Mouse (Mus musculus) MEL (cell line): ENCODE results near the gene Gm3415.

ENCODE experiments used
- CTCF ChIP-seq, 3 experiments: IDR thresholded peaks in 2 of 3; conservative IDR thresholded peaks in 1 of 3; 2 replicates each; pipeline ENCODE4 v1.5.1; 2011 to 2012; ENCODE audit warnings: low read length in 3 of 3, low read depth in 2 of 3, mild to moderate bottlenecking in 2 of 3, improper control_type of control experiment in 1 of 3, inconsistent platforms in 1 of 3, mixed read lengths in 1 of 3, moderate library complexity in 1 of 3; ENCODE audit not compliant: control insufficient read depth in 1 of 3, insufficient read depth in 1 of 3, poor library complexity in 1 of 3, severe bottlenecking in 1 of 3
- EP300 ChIP-seq, 2 experiments: IDR thresholded peaks; 2 replicates each; pipeline ENCODE4 v1.6.1; 2011; ENCODE audit warnings: improper control_type of control experiment in 2 of 2, low read length in 2 of 2, low read depth in 1 of 2, mild to moderate bottlenecking in 1 of 2
- GATA1 ChIP-seq: IDR thresholded peaks from 2 replicates; pipeline ENCODE4 v1.6.1; 2011; ENCODE audit warnings: low read depth, low read length, improper control_type of control experiment
- MEF2A ChIP-seq: IDR thresholded peaks from 2 replicates; pipeline ENCODE4 v1.6.1; 2014; ENCODE audit warnings: low read depth, mild to moderate bottlenecking, inconsistent platforms, low read length, improper control_type of control experiment; ENCODE audit not compliant: poor library complexity, insufficient replicate concordance, severe bottlenecking; ENCODE audit errors: extremely low read depth
- MYB ChIP-seq: IDR thresholded peaks from 2 replicates; pipeline ENCODE4 v1.6.1; 2011; ENCODE audit warnings: mild to moderate bottlenecking, low read depth, low read length, improper control_type of control experiment
- MYC ChIP-seq: IDR thresholded peaks from 2 replicates; pipeline ENCODE4 v1.6.1; 2011; ENCODE audit warnings: low read depth, mild to moderate bottlenecking, low read length, improper control_type of control experiment, moderate library complexity
- NELFE ChIP-seq: IDR thresholded peaks from 2 replicates; pipeline ENCODE4 v1.6.1; 2011; ENCODE audit warnings: low read depth, low read length, improper control_type of control experiment
- POLR2A ChIP-seq, 2 experiments: IDR thresholded peaks; 2 replicates each; pipeline ENCODE4 v1.6.1; 2011 to 2012; ENCODE audit warnings: low read length in 2 of 2, mild to moderate bottlenecking in 2 of 2, control low read depth in 1 of 2, improper control_type of control experiment in 1 of 2, low read depth in 1 of 2, moderate library complexity in 1 of 2; ENCODE audit not compliant: control insufficient read depth in 1 of 2, insufficient read depth in 1 of 2, poor library complexity in 1 of 2
- SMC3 ChIP-seq: IDR thresholded peaks from 2 replicates; pipeline ENCODE4 v1.6.1; 2011; ENCODE audit warnings: low read depth, low read length, improper control_type of control experiment
- TAL1 ChIP-seq: IDR thresholded peaks from 2 replicates; pipeline ENCODE4 v1.6.1; 2012; ENCODE audit warnings: mild to moderate bottlenecking, inconsistent platforms, low read length, moderate library complexity, mixed read lengths
- TBP ChIP-seq: IDR thresholded peaks from 2 replicates; pipeline ENCODE4 v1.8.0; 2011; ENCODE audit warnings: low read depth, low read length, improper control_type of control experiment
- UBTF ChIP-seq: IDR thresholded peaks from 2 replicates; pipeline ENCODE4 v1.6.1; 2012; ENCODE audit warnings: low read depth, mild to moderate bottlenecking, inconsistent platforms, low read length, improper control_type of control experiment, moderate library complexity, borderline replicate concordance; ENCODE audit not compliant: insufficient read depth
- USF2 ChIP-seq, 2 experiments: IDR thresholded peaks; 2 replicates each; pipeline ENCODE4 v1.6.1; 2011 to 2012; ENCODE audit warnings: improper control_type of control experiment in 2 of 2, low read length in 2 of 2, borderline replicate concordance in 1 of 2, inconsistent platforms in 1 of 2, low read depth in 1 of 2, mild to moderate bottlenecking in 1 of 2; ENCODE audit not compliant: insufficient read depth in 1 of 2

DNA sequence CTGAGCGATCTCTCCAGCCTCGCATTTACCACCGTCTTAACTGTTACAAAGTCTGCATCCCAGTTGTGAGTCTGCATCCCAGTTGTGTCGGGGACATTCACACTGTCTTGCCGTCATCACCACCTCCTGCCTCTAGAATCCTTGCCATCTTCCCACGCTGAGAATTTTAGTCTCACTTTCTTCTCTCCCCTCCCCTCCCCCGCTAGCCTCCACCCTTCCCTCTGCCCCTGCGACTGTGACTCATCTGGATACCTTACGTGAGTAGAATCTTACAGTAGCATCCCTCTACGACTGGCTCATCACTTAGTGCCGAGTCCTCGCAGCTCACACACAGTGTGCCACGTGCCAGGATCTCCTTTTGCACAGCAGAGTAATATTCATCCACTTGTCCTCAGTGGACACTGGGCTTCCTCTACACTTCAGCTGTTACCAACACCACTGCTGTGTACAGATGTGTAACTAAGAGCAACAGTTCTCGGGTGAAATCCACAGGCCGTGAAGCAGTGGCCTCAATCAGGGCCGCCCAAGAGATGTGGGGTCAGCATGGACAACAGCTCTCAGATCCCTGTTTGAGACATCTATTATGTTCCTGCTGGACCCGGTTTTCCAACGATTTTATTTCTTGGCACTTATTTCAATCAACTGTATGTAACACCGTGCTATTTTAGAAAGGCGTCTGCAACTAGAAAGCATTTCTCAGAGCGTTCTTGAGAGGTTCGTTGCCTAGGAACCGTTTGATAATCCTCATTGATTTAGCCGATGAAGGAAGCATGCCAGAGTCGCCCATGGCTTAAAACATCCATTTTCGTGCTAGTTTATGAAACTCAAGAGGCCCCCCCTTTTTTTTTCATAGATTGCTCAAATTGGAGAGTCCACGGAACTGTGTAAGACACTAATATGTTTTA is 42.5 kb downstream of the Gm3415 start:
- no peak for TF ChIP-seq GATA1
- TF ChIP-seq CTCF (IDR thresholded peaks at IDR 0.05 in 2 of 3, conservative IDR thresholded peaks at IDR 0.05 in 1 of 3; ENCODE audit: control insufficient read depth in 1 of 3, insufficient read depth in 1 of 3, low read depth in 2 of 3, low read length in 3 of 3, poor library complexity in 1 of 3, severe bottlenecking in 1 of 3) = no peak
- TF ChIP-seq USF2 (IDR thresholded peaks at IDR 0.05; ENCODE audit: borderline replicate concordance in 1 of 2, insufficient read depth in 1 of 2, low read depth in 1 of 2, low read length in 2 of 2) = no peak
- no peak for TF ChIP-seq SMC3
- TF ChIP-seq EP300 (IDR thresholded peaks at IDR 0.05; ENCODE audit: low read depth in 1 of 2, low read length in 2 of 2) = no peak
- TF ChIP-seq NELFE = no peak
- no peak for TF ChIP-seq MYC
- TF ChIP-seq UBTF = no peak
- no peak for TF ChIP-seq TAL1
- no peak for TF ChIP-seq MEF2A
- TF ChIP-seq TBP = no peak
- TF ChIP-seq POLR2A (IDR thresholded peaks at IDR 0.05; ENCODE audit: control insufficient read depth in 1 of 2, insufficient read depth in 1 of 2, low read depth in 1 of 2, low read length in 2 of 2, poor library complexity in 1 of 2) = no peak
- no peak for TF ChIP-seq MYB
